Mouse (Mus musculus): ENCODE data around the gene Npas1. TPM values are rescaled to one million over a fixed set of nuclear protein-coding genes. Genes with fewer than 3 reads are reported as not detected.

The Npas1 gene
- polyA plus RNA-seq, 1 experiment from 2014 or later = 0.16 TPM

- 62% methylated on average over 6 of the region's 6 CpGs for WGBS
- Histone ChIP-seq H3K27ac (peak overlapping the region; percentile 35), H3K4me2 (no peak overlapping the region), H3K4me1 (replicated peaks) (peaks cover 11% of the 10 kb centered on the region), H3K36me3 (peaks cover 3% of the 10 kb centered on the region; the same call in 1 of the 2 replicates), H3K4me3 (no peak overlapping the region), H3K9me3 (replicated peaks) (no peaks in the 10 kb centered on the region), H3K9ac (no peak overlapping the region), H3K27me3 (no peaks in the 10 kb centered on the region)
- no peak for ATAC-seq (replicated peaks; ENCODE audit: insufficient number of reproducible peaks, insufficient read depth, low FRiP score, low read depth)
Measured at GRCm38 (mm10) chr7:16451656-16452055, 25.9 kb downstream of the Npas1 start.

DNA sequence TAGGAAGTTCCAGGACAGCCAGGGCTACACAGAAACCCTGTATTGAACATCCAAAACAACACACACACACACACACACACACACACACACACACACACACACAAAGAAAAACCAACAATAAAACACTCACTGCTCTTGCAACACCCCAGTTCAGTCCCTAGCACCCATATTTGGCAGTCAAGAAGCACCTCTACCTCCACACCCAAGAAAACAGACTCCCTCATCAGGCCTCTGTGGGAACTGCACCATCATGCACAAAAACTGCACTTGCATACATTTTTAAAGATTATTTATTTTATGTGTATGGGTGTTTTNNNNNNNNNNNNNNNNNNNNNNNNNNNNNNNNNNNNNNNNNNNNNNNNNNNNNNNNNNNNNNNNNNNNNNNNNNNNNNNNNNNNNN lies 36.3 kb downstream of the Npas1 start:
- no peak for ATAC-seq (replicated peaks; ENCODE audit: insufficient number of reproducible peaks, insufficient read depth, low FRiP score, low read depth)
- H3K9me3 ChIP-seq (replicated peaks) = no peaks in the 10 kb centered on the region
- H3K27ac ChIP-seq = no peak overlapping the region
- no peak overlapping the region for H3K9ac ChIP-seq
- peaks cover 5% of the 10 kb centered on the region; the same call in 1 of the 2 replicates for H3K36me3 ChIP-seq
- no peaks in the 10 kb centered on the region for H3K27me3 ChIP-seq
- H3K4me2 ChIP-seq = no peak overlapping the region
- no peak overlapping the region for H3K4me3 ChIP-seq
- H3K4me1 ChIP-seq (replicated peaks) = peaks cover 18% of the 10 kb centered on the region

- Histone ChIP-seq H3K27me3 (no peaks in the 10 kb centered on the region), H3K4me3 (no peak overlapping the region), H3K4me1 (replicated peaks) (peaks cover 28% of the 10 kb centered on the region), H3K9ac (no peak overlapping the region), H3K9me3 (replicated peaks) (no peaks in the 10 kb centered on the region), H3K4me2 (no peak overlapping the region), H3K27ac (no peak overlapping the region), H3K36me3 (peaks cover 61% of the 10 kb centered on the region)
- WGBS = 85% methylated on average over 9 of the region's 9 CpGs
- no peak for ATAC-seq (replicated peaks; ENCODE audit: insufficient number of reproducible peaks, insufficient read depth, low FRiP score, low read depth)
Measured at GRCm38 (mm10) chr7:16435088-16435487, 42.4 kb downstream of the Npas1 start.

- Histone ChIP-seq H3K27me3 (no peaks in the 10 kb centered on the region), H3K36me3 (peaks cover 77% of the 10 kb centered on the region), H3K4me2 (no peak overlapping the region), H3K4me1 (replicated peaks) (peaks cover 28% of the 10 kb centered on the region), H3K9ac (0 out of 2 replicates have a peak overlapping the region, but pooled peaks have one; percentile 18), H3K9me3 (replicated peaks) (no peaks in the 10 kb centered on the region), H3K4me3 (no peak overlapping the region), H3K27ac (peak overlapping the region; percentile 64)
- ATAC-seq (replicated peaks; ENCODE audit: insufficient number of reproducible peaks, insufficient read depth, low FRiP score, low read depth) = peak; percentile 67; the same call in 1 of the 2 replicates
- 30% methylated on average over 3 of the region's 3 CpGs for WGBS
Measured at GRCm38 (mm10) chr7:16433352-16433971, 44.1 kb downstream of the Npas1 start.

- ATAC-seq (replicated peaks; ENCODE audit: insufficient number of reproducible peaks, insufficient read depth, low FRiP score, low read depth) = no peak
- 57% methylated on average over 4 of the region's 4 CpGs for WGBS
- no peaks in the 10 kb centered on the region for H3K9me3 ChIP-seq (replicated peaks)
- no peak overlapping the region for H3K27ac ChIP-seq
- no peak overlapping the region for H3K4me3 ChIP-seq
- no peak overlapping the region for H3K4me2 ChIP-seq
- H3K36me3 ChIP-seq = peaks cover 95% of the 10 kb centered on the region
- H3K9ac ChIP-seq = no peak overlapping the region
- no peaks in the 10 kb centered on the region for H3K27me3 ChIP-seq
- no peaks in the 10 kb centered on the region for H3K4me1 ChIP-seq (replicated peaks)
Measured at GRCm38 (mm10) chr7:16426129-16426729, 51.3 kb downstream of the Npas1 start.

DNA sequence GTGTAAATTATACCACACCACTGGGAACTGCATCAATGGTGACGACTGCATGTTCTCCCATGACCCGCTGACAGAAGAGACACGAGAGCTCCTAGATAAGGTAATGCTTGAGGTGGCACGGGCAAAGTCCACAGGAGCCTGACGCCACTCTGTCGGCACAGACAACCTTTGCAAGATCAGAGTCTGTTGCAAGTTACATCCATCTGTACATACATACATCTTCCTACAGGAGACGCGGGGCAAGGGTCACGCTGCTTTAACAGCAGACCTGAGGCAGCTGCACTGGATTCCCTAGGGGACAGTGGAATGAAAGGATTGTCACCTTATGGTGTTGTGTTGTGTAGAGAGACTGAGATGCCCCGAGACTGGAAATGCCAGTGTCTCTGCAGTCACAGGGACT lies 51.8 kb downstream of the Npas1 start:
- no peaks in the 10 kb centered on the region for H3K9me3 ChIP-seq (replicated peaks)
- no peak overlapping the region for H3K9ac ChIP-seq
- H3K4me1 ChIP-seq (replicated peaks) = no peaks in the 10 kb centered on the region
- no peak overlapping the region for H3K4me2 ChIP-seq
- 77% methylated on average over 10 of the region's 10 CpGs for WGBS
- H3K36me3 ChIP-seq = peaks cover 95% of the 10 kb centered on the region
- ATAC-seq (replicated peaks; ENCODE audit: insufficient number of reproducible peaks, insufficient read depth, low FRiP score, low read depth) = no peak
- no peaks in the 10 kb centered on the region for H3K27me3 ChIP-seq
- H3K4me3 ChIP-seq = no peak overlapping the region
- no peak overlapping the region for H3K27ac ChIP-seq

DNA sequence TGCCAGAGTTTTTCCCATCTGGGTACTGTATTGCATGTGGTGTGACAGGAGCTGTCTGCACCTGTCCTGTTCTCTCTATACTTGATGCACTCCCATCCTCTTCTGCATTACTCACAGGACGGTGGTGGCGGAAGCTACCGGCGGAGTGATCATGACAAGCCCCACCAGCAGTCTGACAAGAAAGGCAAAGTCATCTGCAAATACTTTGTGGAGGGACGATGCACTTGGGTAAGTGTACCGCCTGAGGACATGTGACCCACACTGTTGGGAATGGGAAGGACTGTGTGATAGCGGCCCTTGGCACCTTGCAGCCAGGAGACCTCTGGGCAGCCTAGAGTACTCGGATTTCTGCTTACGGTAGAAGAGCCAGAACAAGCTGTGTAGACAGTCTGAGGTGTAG lies 53.8 kb downstream of the Npas1 start:
- no peak for ATAC-seq (replicated peaks; ENCODE audit: insufficient number of reproducible peaks, insufficient read depth, low FRiP score, low read depth)
- no peak overlapping the region for H3K4me3 ChIP-seq
- H3K36me3 ChIP-seq = peaks cover 95% of the 10 kb centered on the region
- H3K4me2 ChIP-seq = no peak overlapping the region
- no peak overlapping the region for H3K27ac ChIP-seq
- no peak overlapping the region for H3K9ac ChIP-seq
- H3K4me1 ChIP-seq (replicated peaks) = no peaks in the 10 kb centered on the region
- H3K9me3 ChIP-seq (replicated peaks) = no peaks in the 10 kb centered on the region
- H3K27me3 ChIP-seq = no peaks in the 10 kb centered on the region
- WGBS = 78% methylated on average over 9 of the region's 9 CpGs

DNA sequence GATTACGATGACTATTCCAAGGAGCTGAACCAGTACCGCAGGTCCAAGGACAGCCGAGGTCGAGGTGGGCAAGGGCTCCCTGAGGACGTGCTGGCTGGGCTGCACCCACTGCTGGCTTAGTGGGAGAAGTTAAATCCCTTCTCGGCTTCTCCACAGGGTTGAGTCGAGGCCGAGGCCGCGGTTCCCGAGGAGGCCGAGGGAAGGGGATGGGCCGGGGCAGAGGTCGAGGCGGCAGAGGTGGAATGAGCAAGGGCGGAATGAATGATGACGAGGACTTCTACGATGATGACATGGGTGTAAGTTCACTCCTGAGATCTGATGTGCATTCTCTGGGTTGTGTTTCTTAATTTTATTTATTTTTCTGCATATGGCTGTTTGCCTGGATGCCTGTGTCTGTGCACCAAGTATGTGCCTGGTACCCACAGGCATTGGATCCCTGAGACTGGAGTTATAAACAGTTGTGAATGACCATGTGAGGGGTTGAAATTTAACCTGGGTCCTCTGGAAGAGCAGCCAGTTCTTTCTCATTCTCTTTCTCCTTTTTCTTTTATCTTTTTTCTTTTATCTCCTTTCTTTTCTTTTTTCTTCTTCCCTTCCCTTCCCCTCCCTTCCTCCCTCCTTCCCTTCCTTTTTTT lies 55.2 kb downstream of the Npas1 start:
- ATAC-seq (replicated peaks; ENCODE audit: insufficient number of reproducible peaks, insufficient read depth, low FRiP score, low read depth) = no peak
- Histone ChIP-seq H3K9ac (no peak overlapping the region), H3K4me2 (no peak overlapping the region), H3K4me3 (no peak overlapping the region), H3K4me1 (replicated peaks) (peaks cover 8% of the 10 kb centered on the region), H3K27ac (no peak overlapping the region), H3K9me3 (replicated peaks) (no peaks in the 10 kb centered on the region), H3K27me3 (no peaks in the 10 kb centered on the region), H3K36me3 (peaks cover 88% of the 10 kb centered on the region)
- WGBS = 86% methylated on average over 18 of the region's 18 CpGs

DNA sequence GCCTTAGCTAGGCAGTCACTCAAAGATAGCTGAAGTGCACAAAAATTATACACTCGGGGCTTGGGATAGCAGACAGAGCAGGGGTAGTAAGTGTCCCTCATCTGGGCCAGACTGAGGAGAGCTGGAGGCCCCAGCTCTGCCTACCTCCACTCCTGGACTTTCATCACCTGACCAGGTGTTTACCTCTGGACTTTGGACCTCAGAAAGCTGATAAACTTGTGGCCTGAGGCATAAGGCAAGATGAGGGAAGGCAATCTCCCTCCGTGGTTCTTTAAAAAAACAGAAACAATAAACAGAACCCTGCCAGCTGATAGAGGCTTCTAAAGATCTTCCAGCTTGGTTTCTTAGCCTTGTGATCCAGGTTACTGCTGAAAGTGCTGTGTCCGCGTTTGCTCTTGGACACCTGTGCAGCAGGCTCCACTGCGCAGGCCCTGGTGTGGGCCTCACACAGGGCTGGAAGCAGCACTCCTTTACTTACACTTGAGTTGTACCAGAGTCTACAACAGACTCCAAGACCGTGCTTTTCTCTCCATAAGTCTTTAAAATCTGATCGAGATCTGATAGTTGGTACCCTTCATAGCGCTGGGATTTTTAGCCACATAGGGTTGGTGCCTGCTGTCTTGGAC lies 56.9 kb downstream of the Npas1 start:
- Histone ChIP-seq H3K9ac (no peak overlapping the region), H3K4me2 (no peak overlapping the region), H3K4me3 (no peak overlapping the region), H3K27ac (no peak overlapping the region), H3K36me3 (peaks cover 72% of the 10 kb centered on the region), H3K9me3 (replicated peaks) (no peaks in the 10 kb centered on the region), H3K4me1 (replicated peaks) (peaks cover 22% of the 10 kb centered on the region), H3K27me3 (no peaks in the 10 kb centered on the region)
- no peak for ATAC-seq (replicated peaks; ENCODE audit: insufficient number of reproducible peaks, insufficient read depth, low FRiP score, low read depth)
- WGBS = 87% methylated on average over 8 of the region's 8 CpGs

- H3K27me3 ChIP-seq = no peaks in the 10 kb centered on the region
- H3K36me3 ChIP-seq = peaks cover 53% of the 10 kb centered on the region
- H3K4me3 ChIP-seq = no peak overlapping the region
- no peak overlapping the region for H3K9ac ChIP-seq
- peaks cover 31% of the 10 kb centered on the region for H3K4me1 ChIP-seq (replicated peaks)
- no peaks in the 10 kb centered on the region for H3K9me3 ChIP-seq (replicated peaks)
- WGBS = 82% methylated on average over 5 of the region's 5 CpGs
- no peak overlapping the region for H3K4me2 ChIP-seq
- H3K27ac ChIP-seq = no peak overlapping the region
- ATAC-seq (replicated peaks; ENCODE audit: insufficient number of reproducible peaks, insufficient read depth, low FRiP score, low read depth) = no peak
Measured at GRCm38 (mm10) chr7:16418713-16419112, 58.8 kb downstream of the Npas1 start.

DNA sequence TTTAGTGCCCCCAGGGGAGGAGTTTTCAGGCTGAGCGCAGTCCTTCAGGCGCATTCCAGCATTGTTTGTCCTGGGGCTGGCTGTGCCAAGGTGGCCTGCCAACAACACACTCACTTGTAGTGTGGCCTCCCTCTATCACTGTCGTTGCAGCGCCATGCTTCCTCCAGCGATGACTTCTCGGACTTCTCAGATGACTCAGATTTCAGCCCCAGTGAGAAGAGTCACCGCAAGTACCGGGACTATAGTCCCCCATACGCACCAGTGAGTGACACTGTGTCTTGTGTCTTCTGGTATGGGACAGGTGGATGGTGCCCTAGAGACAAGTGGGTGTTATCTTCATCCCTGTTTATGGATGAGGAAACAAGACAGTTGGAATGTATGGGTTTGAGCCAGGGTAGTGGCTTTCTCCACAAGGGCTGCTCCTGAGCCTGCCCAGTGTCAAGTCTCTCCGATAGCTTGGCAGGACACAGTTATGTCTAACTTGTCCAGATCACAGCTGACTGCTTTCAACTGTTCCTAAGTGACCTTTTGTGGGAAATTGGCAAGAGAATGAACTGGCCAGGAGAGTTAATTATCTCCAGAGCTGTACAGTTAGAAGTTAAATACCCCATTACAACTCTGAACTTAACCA lies 60.3 kb downstream of the Npas1 start:
- peak; percentile 64 for ATAC-seq (replicated peaks; ENCODE audit: insufficient number of reproducible peaks, insufficient read depth, low FRiP score, low read depth)

More for the DNA sequence above, 60.3 kb downstream of the Npas1 start:
- Histone ChIP-seq H3K9me3 (replicated peaks) (no peaks in the 10 kb centered on the region), H3K36me3 (peaks cover 43% of the 10 kb centered on the region), H3K27ac (peak overlapping the region; percentile 75), H3K9ac (no peak overlapping the region), H3K4me2 (0 out of 2 replicates have a peak overlapping the region, but pooled peaks have one; percentile 4), H3K4me1 (replicated peaks) (peaks cover 36% of the 10 kb centered on the region), H3K4me3 (no peak overlapping the region), H3K27me3 (no peaks in the 10 kb centered on the region)
- 58% methylated on average over 10 of the region's 10 CpGs for WGBS
